Mouse (Mus musculus): ENCODE measurements around the gene Kpna4.

- TF ChIP-seq POLR2A (IDR thresholded peaks at IDR 0.05; ENCODE audit: borderline replicate concordance, extremely low read depth, insufficient read depth, insufficient read length, poor library complexity, severe bottlenecking) (no peak), CTCF (IDR thresholded peaks at IDR 0.05; ENCODE audit: borderline replicate concordance, extremely low read depth, insufficient read depth, insufficient read length) (no peak)
Measured at GRCm38 (mm10) chr3:69160429-69160828, 33.5 kb upstream of the Kpna4 start.
